Mouse (Mus musculus): Measurements from ENCODE around the gene Arhgef10l.

Arhgef10l gene

GRCm38 (mm10) chr4:140634861-140635388 is 30.9 kb downstream of the Arhgef10l start:
- DNase-seq (ENCODE audit: low spot score): no peak

- DNase-seq (ENCODE audit: low spot score): no peak
Measured at GRCm38 (mm10) chr4:140631276-140631849, 34.4 kb downstream of the Arhgef10l start.

- no peak for DNase-seq (ENCODE audit: low spot score)
Measured at GRCm38 (mm10) chr4:140630651-140631241, 35.1 kb downstream of the Arhgef10l start.

- DNase-seq (ENCODE audit: low spot score): no peak
Measured at GRCm38 (mm10) chr4:140630136-140630535, 35.7 kb downstream of the Arhgef10l start.

- DNase-seq (ENCODE audit: low spot score): no peak
Measured at GRCm38 (mm10) chr4:140628971-140629370, 36.8 kb downstream of the Arhgef10l start.

GRCm38 (mm10) chr4:140628412-140628943 is 37.3 kb downstream of the Arhgef10l start:
- no peak for DNase-seq (ENCODE audit: low spot score)

- DNase-seq (ENCODE audit: low spot score): no peak
Measured at GRCm38 (mm10) chr4:140625651-140626525, 39.9 kb downstream of the Arhgef10l start.

GRCm38 (mm10) chr4:140624468-140625176 is 41.2 kb downstream of the Arhgef10l start:
- no peak for DNase-seq (ENCODE audit: low spot score)

- no peak for DNase-seq (ENCODE audit: low spot score)
Measured at GRCm38 (mm10) chr4:140624087-140624467, 41.7 kb downstream of the Arhgef10l start.

- no peak for DNase-seq (ENCODE audit: low spot score)
Measured at GRCm38 (mm10) chr4:140622819-140623218, 43.0 kb downstream of the Arhgef10l start.

GRCm38 (mm10) chr4:140620496-140620895 is 45.3 kb downstream of the Arhgef10l start:
- DNase-seq (ENCODE audit: low spot score): no peak

- no peak for DNase-seq (ENCODE audit: low spot score)
Measured at GRCm38 (mm10) chr4:140617391-140618385, 48.1 kb downstream of the Arhgef10l start.

- DNase-seq (ENCODE audit: low spot score): no peak
Measured at GRCm38 (mm10) chr4:140616894-140617293, 48.9 kb downstream of the Arhgef10l start.

- no peak for DNase-seq (ENCODE audit: low spot score)
Measured at GRCm38 (mm10) chr4:140616196-140616595, 49.6 kb downstream of the Arhgef10l start.

- DNase-seq (ENCODE audit: low spot score): no peak
Measured at GRCm38 (mm10) chr4:140615771-140616170, 50.0 kb downstream of the Arhgef10l start.

GRCm38 (mm10) chr4:140614553-140614952 is 51.3 kb downstream of the Arhgef10l start:
- DNase-seq (ENCODE audit: low spot score): no peak

GRCm38 (mm10) chr4:140614145-140614544 is 51.7 kb downstream of the Arhgef10l start:
- no peak for DNase-seq (ENCODE audit: low spot score)

GRCm38 (mm10) chr4:140610841-140611609 is 54.8 kb downstream of the Arhgef10l start:
- DNase-seq (ENCODE audit: low spot score): no peak

- DNase-seq (ENCODE audit: low spot score): no peak
Measured at GRCm38 (mm10) chr4:140608228-140608720, 57.5 kb downstream of the Arhgef10l start.

- no peak for DNase-seq (ENCODE audit: low spot score)
Measured at GRCm38 (mm10) chr4:140606779-140607178, 59.0 kb downstream of the Arhgef10l start.
